Mouse (Mus musculus) heart, embryonic 16.5 days (tissue): ENCODE results near the gene Cdc42se2. TPM values are rescaled to one million over a fixed set of nuclear protein-coding genes. Genes with fewer than 3 reads are reported as not detected.

Experiments used
- ATAC-seq: fragments of 200-750 bp; cut with Nextera tagmentation; replicated peaks from 2 replicates; pipeline ENCODE4 v1.8.0; 2017; ENCODE audit warnings: moderate number of reproducible peaks; ENCODE audit not compliant: insufficient read depth, low FRiP score; ENCODE audit errors: extremely low read depth
- H3K27ac ChIP-seq: fragments of 300-500 bp; sonication (generic); 2 replicates; pipeline ENCODE4 v1.5.1; 2014; ENCODE audit warnings: mild to moderate bottlenecking, low read length, control low read depth, moderate library complexity
- H3K27me3 ChIP-seq: fragments of 300-500 bp; sonication (generic); 2 replicates; pipeline ENCODE4 v1.6.1; 2014; ENCODE audit warnings: low read length, mixed read lengths; ENCODE audit not compliant: control insufficient read depth, insufficient read depth
- H3K36me3 ChIP-seq: fragments of 300-500 bp; sonication (generic); 2 replicates; pipeline ENCODE4 v1.6.1; 2014; ENCODE audit not compliant: control insufficient read depth, insufficient read depth
- H3K4me1 ChIP-seq: fragments of 300-500 bp; sonication (generic); 2 replicates; pipeline ENCODE4 v1.6.1; 2014; ENCODE audit warnings: low read length, mixed read lengths; ENCODE audit not compliant: control insufficient read depth, insufficient read depth
- H3K4me2 ChIP-seq: fragments of 300-500 bp; sonication (generic); 2 replicates; pipeline ENCODE4 v1.6.1; 2014; ENCODE audit warnings: low read depth, mild to moderate bottlenecking, control low read depth, low read length
- H3K4me3 ChIP-seq: fragments of 300-500 bp; sonication (generic); 2 replicates; pipeline ENCODE4 v1.5.1; 2014; ENCODE audit warnings: mild to moderate bottlenecking, control low read depth, low read length
- H3K9ac ChIP-seq: fragments of 300-500 bp; sonication (generic); 2 replicates; pipeline ENCODE4 v1.6.1; 2014; ENCODE audit warnings: low read length, control low read depth
- H3K9me3 ChIP-seq: fragments of 300-500 bp; sonication (generic); replicated peaks from 2 replicates; pipeline ENCODE4 v1.6.1; 2016; ENCODE audit warnings: low read length; ENCODE audit not compliant: control insufficient read depth
- WGBS: fragments of 180-500 bp; shearing (Covaris S2); extraction: QIAGEN DNeasy Blood & Tissue Kit; methylation state at CpG from one replicate; pipeline ENCODE4 v1.1.7; 2014; 5-methylcytosine and 5-hydroxymethylcytosine counted together
- polyA plus RNA-seq: library from polyadenylated mRNA; unstranded; fragments of >200 nt; fragmentation: Nextera tagmentation; extraction: Ambion mirVana; gene quantifications from 2 replicates; pipeline ENCODE4 v1.2.1, GENCODE M21; 2015

Cdc42se2 gene
- polyA plus RNA-seq, 1 experiment from 2014 or later, result 76.1 TPM

DNA sequence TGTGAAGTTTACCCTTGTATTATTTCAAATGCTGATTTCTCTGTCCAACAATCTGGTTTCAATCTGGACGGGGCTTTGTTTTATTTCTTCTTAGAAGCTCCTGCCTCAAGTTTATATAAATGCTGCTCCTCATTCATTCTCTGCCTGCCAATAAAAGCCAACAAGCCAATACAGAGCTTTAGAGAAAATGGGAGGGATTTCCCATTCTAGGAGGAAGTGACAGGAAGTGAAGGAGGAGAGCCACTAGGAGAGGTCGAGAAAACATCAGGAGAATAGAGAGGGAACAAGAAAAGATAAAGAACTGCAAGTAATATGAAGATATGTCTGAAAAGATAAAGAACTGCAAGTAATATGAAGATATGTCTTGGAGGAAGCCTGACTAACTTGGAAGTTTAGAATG, 74.6 kb downstream of the Cdc42se2 start:
- 67% methylated on average over 2 of the region's 2 CpGs for WGBS
- no peak overlapping the region for H3K4me2 ChIP-seq
- no peak for ATAC-seq

DNA sequence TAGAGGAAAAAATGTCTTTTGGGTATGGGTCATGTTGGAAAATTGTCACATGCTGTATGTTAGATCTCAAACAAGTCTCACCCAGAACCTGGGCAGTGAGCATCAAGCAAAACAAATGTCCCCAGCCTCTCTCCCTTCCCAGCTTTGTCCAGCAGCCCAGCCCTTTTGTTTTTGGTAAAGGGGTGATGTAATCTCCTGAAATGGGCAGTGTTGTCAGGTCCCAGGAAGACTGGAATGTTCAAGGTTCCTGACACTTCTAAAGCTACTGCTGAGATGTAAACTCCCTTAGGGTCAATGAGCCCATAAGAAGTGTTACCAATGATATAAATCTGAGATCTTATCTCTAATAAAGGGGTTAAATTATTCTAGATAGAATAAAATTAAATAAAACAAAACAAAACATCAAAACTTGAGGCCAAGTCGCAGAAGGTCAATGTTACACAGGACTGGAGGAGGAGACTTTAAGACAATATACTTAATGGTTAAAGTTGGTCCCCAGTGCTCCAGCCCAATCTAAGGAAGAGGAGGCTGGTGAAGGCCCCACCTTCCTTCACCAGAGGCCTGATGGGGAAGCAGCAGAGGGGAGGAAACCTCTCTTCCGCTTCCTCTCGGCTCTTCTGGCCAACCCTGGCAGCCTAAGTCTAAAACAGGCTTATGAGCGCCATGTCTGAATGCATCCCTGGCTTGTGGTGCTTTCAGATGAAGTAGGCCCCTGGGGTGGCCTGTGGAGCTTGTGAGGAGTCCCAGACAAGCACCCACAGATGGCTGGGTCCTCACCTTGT, 76.8 kb downstream of the Cdc42se2 start:
- no peak overlapping the region for H3K4me3 ChIP-seq
- H3K27ac ChIP-seq, result peak overlapping the region; percentile 21; the same call in 1 of the 2 replicates
- H3K27me3 ChIP-seq, result no peaks in the 10 kb centered on the region
- WGBS, result 80% methylated on average over 4 of the region's 4 CpGs
- H3K9me3 ChIP-seq, result no peaks in the 10 kb centered on the region
- no peak overlapping the region for H3K9ac ChIP-seq
- no peak overlapping the region for H3K4me2 ChIP-seq
- ATAC-seq, result no peak
- peaks cover 7% of the 10 kb centered on the region for H3K4me1 ChIP-seq
- peaks cover 2% of the 10 kb centered on the region for H3K36me3 ChIP-seq

More for the DNA sequence above, 74.6 kb downstream of the Cdc42se2 start:
- H3K36me3 ChIP-seq, result peaks cover 13% of the 10 kb centered on the region
- H3K4me3 ChIP-seq, result no peak overlapping the region
- peaks cover 7% of the 10 kb centered on the region for H3K4me1 ChIP-seq
- no peaks in the 10 kb centered on the region for H3K9me3 ChIP-seq
- H3K27ac ChIP-seq, result no peak overlapping the region
- H3K27me3 ChIP-seq, result no peaks in the 10 kb centered on the region
- H3K9ac ChIP-seq, result no peak overlapping the region

DNA sequence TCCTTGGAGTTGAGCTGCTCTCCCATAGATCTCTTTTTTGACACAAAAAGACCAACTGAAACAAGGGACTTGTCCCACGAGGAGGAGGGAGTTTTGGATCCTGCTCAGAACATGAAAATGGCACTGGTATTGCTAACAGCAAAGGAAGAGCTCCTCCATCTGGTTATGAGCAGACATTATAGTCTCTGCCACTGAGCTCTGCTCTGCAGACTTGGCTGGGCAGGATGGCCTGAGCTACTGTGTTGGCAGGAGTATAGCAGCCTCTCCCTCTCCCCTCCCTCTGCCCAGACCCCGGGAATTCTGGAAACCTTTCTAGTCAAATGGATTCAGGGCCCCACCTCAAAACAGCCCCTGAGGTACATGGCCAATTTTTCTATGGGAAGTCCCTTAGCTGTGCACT, 77.8 kb downstream of the Cdc42se2 start:
- 59% methylated on average over 2 of the region's 2 CpGs for WGBS
- H3K4me1 ChIP-seq, result peaks cover 7% of the 10 kb centered on the region
- H3K36me3 ChIP-seq, result peaks cover 2% of the 10 kb centered on the region; the same call in 1 of the 2 replicates
- H3K4me2 ChIP-seq, result no peak overlapping the region
- no peaks in the 10 kb centered on the region for H3K27me3 ChIP-seq
- H3K9me3 ChIP-seq, result no peaks in the 10 kb centered on the region
- no peak for ATAC-seq
- H3K9ac ChIP-seq, result no peak overlapping the region
- no peak overlapping the region for H3K27ac ChIP-seq
- H3K4me3 ChIP-seq, result no peak overlapping the region

DNA sequence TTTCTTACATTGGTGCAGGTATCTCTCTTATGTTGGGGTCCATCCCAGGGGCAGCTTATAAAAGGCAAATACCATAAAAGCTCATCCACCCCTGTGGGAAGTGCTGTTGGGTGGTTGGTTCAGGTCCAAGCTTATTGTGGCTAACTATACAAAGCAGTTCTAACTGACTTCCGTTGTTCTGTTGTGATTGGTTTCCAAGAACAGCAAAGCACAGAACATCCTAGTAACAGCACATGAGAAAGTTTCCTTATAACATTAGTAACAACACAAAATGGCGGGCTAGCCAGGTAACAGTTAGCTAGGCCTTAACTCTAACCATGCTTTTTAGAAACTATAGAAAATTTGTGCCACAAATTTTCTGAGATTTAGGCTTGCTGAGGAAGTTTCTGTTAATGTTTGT, 79.3 kb downstream of the Cdc42se2 start:
- H3K4me3 ChIP-seq, result no peak overlapping the region
- 90% methylated on average over 2 of the region's 2 CpGs for WGBS
- H3K27me3 ChIP-seq, result no peaks in the 10 kb centered on the region
- H3K9me3 ChIP-seq, result no peaks in the 10 kb centered on the region
- H3K4me2 ChIP-seq, result no peak overlapping the region
- no peak for ATAC-seq
- no peak overlapping the region for H3K27ac ChIP-seq
- no peak overlapping the region for H3K9ac ChIP-seq
- H3K36me3 ChIP-seq, result peaks cover 2% of the 10 kb centered on the region; the same call in 1 of the 2 replicates
- H3K4me1 ChIP-seq, result peaks cover 7% of the 10 kb centered on the region

DNA sequence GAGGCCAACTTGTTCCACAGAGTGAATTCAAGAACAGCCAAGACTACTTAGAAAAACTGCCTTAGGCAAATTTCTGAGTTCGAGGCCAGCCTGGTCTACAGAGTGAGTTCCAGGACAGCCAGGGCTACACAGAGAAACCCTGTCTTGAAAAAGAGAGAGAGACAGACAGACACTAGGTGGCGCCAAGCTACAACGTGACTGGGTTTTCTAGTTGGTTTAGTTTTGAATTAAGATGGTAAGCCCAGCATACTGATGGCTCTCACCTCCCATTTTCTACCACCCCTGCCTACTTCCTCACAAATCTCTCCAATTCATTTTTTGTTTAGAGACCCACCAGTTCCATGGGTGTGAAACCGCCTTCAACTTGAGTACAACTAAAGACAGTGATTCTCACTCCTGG, 84.2 kb downstream of the Cdc42se2 start:
- Histone ChIP-seq H3K27me3 (no peaks in the 10 kb centered on the region), H3K4me1 (no peaks in the 10 kb centered on the region), H3K9ac (no peak overlapping the region), H3K36me3 (no peaks in the 10 kb centered on the region; the same call in 1 of the 2 replicates), H3K27ac (no peak overlapping the region), H3K9me3 (no peaks in the 10 kb centered on the region), H3K4me3 (no peak overlapping the region), H3K4me2 (no peak overlapping the region)
- WGBS, result 37% methylated on average over 4 of the region's 4 CpGs
- no peak for ATAC-seq

DNA sequence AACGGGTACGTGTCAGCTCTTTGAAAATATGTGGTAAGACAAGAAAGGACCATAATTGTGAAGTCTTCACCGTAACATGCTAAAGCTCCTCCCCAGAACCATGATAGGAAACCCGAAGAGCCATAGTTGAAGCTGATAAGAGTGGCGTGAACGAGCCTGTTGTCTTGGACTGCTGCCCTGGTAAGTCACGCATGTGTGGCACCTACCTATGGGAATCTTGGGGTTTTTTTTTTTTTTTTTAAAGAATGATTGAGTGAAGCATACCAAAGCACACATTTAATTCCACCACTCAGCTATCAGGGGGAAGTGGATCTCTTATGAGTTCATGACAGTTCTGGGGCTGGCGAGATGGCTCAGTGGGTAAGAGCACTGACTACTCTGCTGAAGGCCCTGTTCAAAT, 85.6 kb downstream of the Cdc42se2 start:
- ATAC-seq, result no peak
- Histone ChIP-seq H3K9me3 (no peaks in the 10 kb centered on the region), H3K27ac (no peak overlapping the region), H3K4me2 (no peak overlapping the region), H3K4me1 (no peaks in the 10 kb centered on the region), H3K4me3 (no peak overlapping the region), H3K27me3 (no peaks in the 10 kb centered on the region), H3K36me3 (peaks cover 5% of the 10 kb centered on the region; the same call in 1 of the 2 replicates), H3K9ac (no peak overlapping the region)
- 76% methylated on average over 8 of the region's 8 CpGs for WGBS

DNA sequence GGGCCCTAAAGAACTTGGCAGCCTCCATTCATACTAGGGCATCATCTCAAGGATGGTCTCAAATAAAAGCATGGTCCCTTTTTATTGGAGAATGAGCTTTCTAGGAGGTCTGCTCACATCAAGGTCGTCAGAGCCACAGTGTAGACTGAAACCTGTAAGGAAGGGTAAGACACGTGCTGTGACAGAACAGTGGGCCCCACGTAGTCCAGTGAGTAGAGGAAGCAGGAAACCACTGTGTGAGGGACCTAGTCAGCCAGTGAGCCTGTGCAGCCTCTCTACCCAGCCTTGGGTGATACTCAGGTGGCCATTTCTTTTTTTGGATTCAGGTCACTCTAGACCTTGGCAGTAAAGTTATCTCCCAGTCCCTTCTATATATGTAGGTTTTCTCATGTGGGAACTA, 87.5 kb downstream of the Cdc42se2 start:
- no peaks in the 10 kb centered on the region for H3K9me3 ChIP-seq
- ATAC-seq, result no peak
- WGBS, result 57% methylated on average over 3 of the region's 3 CpGs
- no peak overlapping the region for H3K9ac ChIP-seq
- H3K36me3 ChIP-seq, result peaks cover 16% of the 10 kb centered on the region
- no peaks in the 10 kb centered on the region for H3K4me1 ChIP-seq
- no peak overlapping the region for H3K4me2 ChIP-seq
- no peak overlapping the region for H3K27ac ChIP-seq
- no peak overlapping the region for H3K4me3 ChIP-seq
- no peaks in the 10 kb centered on the region for H3K27me3 ChIP-seq

DNA sequence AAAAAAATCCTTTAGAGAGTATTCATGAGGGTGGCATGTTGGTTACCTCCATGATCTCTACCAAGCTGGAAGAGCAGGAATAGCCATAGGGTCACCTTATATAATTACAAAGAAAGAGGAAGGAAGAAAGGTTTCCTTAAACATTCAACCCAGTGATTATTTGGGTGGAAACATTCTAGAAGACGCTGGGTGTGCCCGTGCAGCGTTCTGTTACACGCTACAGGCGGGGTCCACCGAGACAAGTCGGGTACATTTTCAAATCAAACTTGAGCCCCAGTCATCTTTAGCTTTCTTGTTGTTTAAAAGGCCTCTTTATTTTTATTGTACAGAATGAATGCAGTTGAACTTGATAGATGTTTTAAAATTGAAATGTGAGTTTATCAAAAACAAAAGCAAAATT, 88.8 kb downstream of the Cdc42se2 start:
- H3K4me2 ChIP-seq, result no peak overlapping the region
- H3K4me1 ChIP-seq, result no peaks in the 10 kb centered on the region
- H3K27ac ChIP-seq, result no peak overlapping the region
- no peak overlapping the region for H3K9ac ChIP-seq
- WGBS, result 86% methylated on average over 7 of the region's 7 CpGs
- no peak overlapping the region for H3K4me3 ChIP-seq
- no peaks in the 10 kb centered on the region for H3K9me3 ChIP-seq
- no peaks in the 10 kb centered on the region for H3K27me3 ChIP-seq
- H3K36me3 ChIP-seq, result peaks cover 23% of the 10 kb centered on the region
- no peak for ATAC-seq

DNA sequence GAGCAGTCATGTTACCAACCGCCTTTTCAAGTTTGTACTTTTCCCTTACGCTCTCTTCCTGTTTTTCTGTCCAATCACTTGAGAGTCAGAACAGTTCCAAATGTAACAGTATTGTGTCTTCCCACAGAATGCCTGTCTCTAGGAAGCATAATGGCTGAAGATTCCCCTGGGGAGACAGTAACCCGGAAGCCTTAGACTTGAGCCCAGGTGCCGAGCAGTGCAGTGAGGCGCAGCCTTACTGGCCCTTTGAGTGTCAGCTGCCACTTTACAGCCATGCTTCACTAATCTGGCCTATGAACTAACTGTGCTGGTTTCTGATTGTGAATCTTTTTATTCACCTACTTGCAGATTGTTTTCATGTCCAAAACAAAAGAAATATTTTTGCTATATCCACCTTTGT, 89.9 kb downstream of the Cdc42se2 start:
- no peaks in the 10 kb centered on the region for H3K4me1 ChIP-seq
- no peaks in the 10 kb centered on the region for H3K9me3 ChIP-seq
- peaks cover 26% of the 10 kb centered on the region for H3K36me3 ChIP-seq
- WGBS, result 85% methylated on average over 5 of the region's 5 CpGs
- no peak overlapping the region for H3K9ac ChIP-seq
- no peak overlapping the region for H3K4me2 ChIP-seq
- H3K4me3 ChIP-seq, result no peak overlapping the region
- ATAC-seq, result no peak
- no peak overlapping the region for H3K27ac ChIP-seq
- no peaks in the 10 kb centered on the region for H3K27me3 ChIP-seq
